Mouse (Mus musculus): Measurements from ENCODE around the gene Pld3. TPM values are rescaled to one million over a fixed set of nuclear protein-coding genes. Genes with fewer than 3 reads are reported as not detected.

Pld3 gene
- polyA plus RNA-seq, 2 experiments = 114 to 147 TPM

GRCm38 (mm10) chr7:27523805-27524204 lies 29.2 kb downstream of the Pld3 start:
- no peak for TF ChIP-seq POLR2A (IDR thresholded peaks at IDR 0.05; ENCODE audit: borderline replicate concordance, extremely low read depth, insufficient read depth, insufficient read length)
- 97% methylated on average over 13 of the region's 13 CpGs for WGBS
- ATAC-seq (ENCODE audit: low FRiP score, low read depth) (no peak), DNase-seq (ENCODE audit: low spot score) (no peak)
- Histone ChIP-seq H3K9me3 (ENCODE audit: control insufficient read depth, low read length) (no peaks in the 10 kb centered on the region), H3K9ac (ENCODE audit: low read depth, low read length, severe bottlenecking) (no peak overlapping the region), H3K4me1 (ENCODE audit: control insufficient read depth, insufficient read depth, low read length) (no peaks in the 10 kb centered on the region), H3K27me3 (ENCODE audit: control insufficient read depth, insufficient read depth, low read length) (no peaks in the 10 kb centered on the region), H3K27ac (replicated peaks; ENCODE audit: low read depth, low read length) (no peak overlapping the region), H3K4me2 (replicated peaks; ENCODE audit: low read depth, low read length, severe bottlenecking) (no peak overlapping the region), H3K36me3 (ENCODE audit: control insufficient read depth, insufficient read depth, low read length) (no peaks in the 10 kb centered on the region), H3K4me3 (replicated peaks; ENCODE audit: low read length) (no peak overlapping the region)

GRCm38 (mm10) chr7:27522967-27523366 lies 30.1 kb downstream of the Pld3 start, which contains the start of gene Hipk4:
Hipk4 (plus strand) TSS chr7:27523267.
- Histone ChIP-seq H3K9ac (ENCODE audit: low read depth, low read length, severe bottlenecking) (no peak within 1 kb of the TSS), H3K36me3 (ENCODE audit: control insufficient read depth, insufficient read depth, low read length) (peaks cover 3% of the 10 kb centered on the region; the same call in 1 of the 2 replicates), H3K4me1 (ENCODE audit: control insufficient read depth, insufficient read depth, low read length) (no peaks in the 10 kb centered on the region), H3K4me2 (replicated peaks; ENCODE audit: low read depth, low read length, severe bottlenecking) (no peak within 1 kb of the TSS), H3K4me3 (replicated peaks; ENCODE audit: low read length) (no peak within 1 kb of the TSS), H3K9me3 (ENCODE audit: control insufficient read depth, low read length) (no peaks in the 10 kb centered on the region), H3K27me3 (ENCODE audit: control insufficient read depth, insufficient read depth, low read length) (no peaks in the 10 kb centered on the region), H3K27ac (replicated peaks; ENCODE audit: low read depth, low read length) (no peak within 1 kb of the TSS)
- DNase-seq (ENCODE audit: low spot score) = no peak
- TF ChIP-seq POLR2A (IDR thresholded peaks at IDR 0.05; ENCODE audit: borderline replicate concordance, extremely low read depth, insufficient read depth, insufficient read length) = no peak
- ATAC-seq (ENCODE audit: low FRiP score, low read depth) = no peak
- WGBS = 74% methylated on average over 5 of the region's 5 CpGs

- Histone ChIP-seq H3K27ac (replicated peaks; ENCODE audit: low read depth, low read length) (no peak overlapping the region), H3K4me1 (ENCODE audit: control insufficient read depth, insufficient read depth, low read length) (no peaks in the 10 kb centered on the region), H3K36me3 (ENCODE audit: control insufficient read depth, insufficient read depth, low read length) (peaks cover 8% of the 10 kb centered on the region; the same call in 1 of the 2 replicates), H3K4me2 (replicated peaks; ENCODE audit: low read depth, low read length, severe bottlenecking) (no peak overlapping the region), H3K27me3 (ENCODE audit: control insufficient read depth, insufficient read depth, low read length) (no peaks in the 10 kb centered on the region), H3K9me3 (ENCODE audit: control insufficient read depth, low read length) (no peaks in the 10 kb centered on the region), H3K4me3 (replicated peaks; ENCODE audit: low read length) (no peak overlapping the region), H3K9ac (ENCODE audit: low read depth, low read length, severe bottlenecking) (no peak overlapping the region)
- ATAC-seq (ENCODE audit: low FRiP score, low read depth) = no peak
- WGBS = 65% methylated on average over 1 of the region's 1 CpGs
- TF ChIP-seq POLR2A (IDR thresholded peaks at IDR 0.05; ENCODE audit: borderline replicate concordance, extremely low read depth, insufficient read depth, insufficient read length) = no peak
- peak; percentile 30 for DNase-seq (ENCODE audit: low spot score)
Observed at GRCm38 (mm10) chr7:27520599-27520998, 32.4 kb downstream of the Pld3 start.

GRCm38 (mm10) chr7:27520104-27520503 lies 32.9 kb downstream of the Pld3 start:
- ATAC-seq (ENCODE audit: low FRiP score, low read depth) = no peak
- TF ChIP-seq POLR2A (IDR thresholded peaks at IDR 0.05; ENCODE audit: borderline replicate concordance, extremely low read depth, insufficient read depth, insufficient read length) = no peak
- H3K9me3 ChIP-seq (ENCODE audit: control insufficient read depth, low read length) = no peaks in the 10 kb centered on the region
- H3K27me3 ChIP-seq (ENCODE audit: control insufficient read depth, insufficient read depth, low read length) = no peaks in the 10 kb centered on the region
- H3K4me3 ChIP-seq (replicated peaks; ENCODE audit: low read length) = no peak overlapping the region
- no peak for DNase-seq (ENCODE audit: low spot score)
- H3K36me3 ChIP-seq (ENCODE audit: control insufficient read depth, insufficient read depth, low read length) = peaks cover 8% of the 10 kb centered on the region; the same call in 1 of the 2 replicates
- H3K4me2 ChIP-seq (replicated peaks; ENCODE audit: low read depth, low read length, severe bottlenecking) = no peak overlapping the region
- no peak overlapping the region for H3K9ac ChIP-seq (ENCODE audit: low read depth, low read length, severe bottlenecking)
- no peak overlapping the region for H3K27ac ChIP-seq (replicated peaks; ENCODE audit: low read depth, low read length)
- H3K4me1 ChIP-seq (ENCODE audit: control insufficient read depth, insufficient read depth, low read length) = no peaks in the 10 kb centered on the region

GRCm38 (mm10) chr7:27518314-27518713 lies 34.7 kb downstream of the Pld3 start:
- WGBS = 88% methylated on average over 9 of the region's 9 CpGs
- Histone ChIP-seq H3K4me1 (ENCODE audit: control insufficient read depth, insufficient read depth, low read length) (no peaks in the 10 kb centered on the region), H3K4me2 (replicated peaks; ENCODE audit: low read depth, low read length, severe bottlenecking) (no peak overlapping the region), H3K36me3 (ENCODE audit: control insufficient read depth, insufficient read depth, low read length) (peaks cover 8% of the 10 kb centered on the region; the same call in 1 of the 2 replicates), H3K27me3 (ENCODE audit: control insufficient read depth, insufficient read depth, low read length) (no peaks in the 10 kb centered on the region), H3K4me3 (replicated peaks; ENCODE audit: low read length) (no peak overlapping the region), H3K27ac (replicated peaks; ENCODE audit: low read depth, low read length) (no peak overlapping the region), H3K9ac (ENCODE audit: low read depth, low read length, severe bottlenecking) (no peak overlapping the region), H3K9me3 (ENCODE audit: control insufficient read depth, low read length) (no peaks in the 10 kb centered on the region)
- TF ChIP-seq POLR2A (IDR thresholded peaks at IDR 0.05; ENCODE audit: borderline replicate concordance, extremely low read depth, insufficient read depth, insufficient read length) = no peak
- ATAC-seq (ENCODE audit: low FRiP score, low read depth) (no peak), DNase-seq (ENCODE audit: low spot score) (no peak)

- WGBS = 71% methylated on average over 9 of the region's 9 CpGs
- H3K27ac ChIP-seq (replicated peaks; ENCODE audit: low read depth, low read length) = no peak overlapping the region
- no peak overlapping the region for H3K4me3 ChIP-seq (replicated peaks; ENCODE audit: low read length)
- H3K27me3 ChIP-seq (ENCODE audit: control insufficient read depth, insufficient read depth, low read length) = no peaks in the 10 kb centered on the region
- no peak overlapping the region for H3K4me2 ChIP-seq (replicated peaks; ENCODE audit: low read depth, low read length, severe bottlenecking)
- DNase-seq (ENCODE audit: low spot score) (no peak), ATAC-seq (ENCODE audit: low FRiP score, low read depth) (no peak)
- no peak for TF ChIP-seq POLR2A (IDR thresholded peaks at IDR 0.05; ENCODE audit: borderline replicate concordance, extremely low read depth, insufficient read depth, insufficient read length)
- no peak overlapping the region for H3K9ac ChIP-seq (ENCODE audit: low read depth, low read length, severe bottlenecking)
- no peaks in the 10 kb centered on the region for H3K9me3 ChIP-seq (ENCODE audit: control insufficient read depth, low read length)
- H3K36me3 ChIP-seq (ENCODE audit: control insufficient read depth, insufficient read depth, low read length) = peaks cover 8% of the 10 kb centered on the region; the same call in 1 of the 2 replicates
- H3K4me1 ChIP-seq (ENCODE audit: control insufficient read depth, insufficient read depth, low read length) = no peaks in the 10 kb centered on the region
Observed at GRCm38 (mm10) chr7:27514961-27515360, 38.1 kb downstream of the Pld3 start.
